Mouse (Mus musculus) small intestine, adult 10 weeks (tissue): ENCODE results near the gene Eif2s3y. TPM values are rescaled to one million over a fixed set of nuclear protein-coding genes. Genes with fewer than 3 reads are reported as not detected.

Source experiments
- polyA plus RNA-seq: library from polyadenylated mRNA; stranded (reverse); fragments of 350-450 nt; fragmentation: Illumina TruSeq; extraction: RNeasy Lipid Tissue Mini Kit (QIAGEN cat#74804); gene quantifications from one replicate; pipeline ENCODE4 v1.2.3, GENCODE M21; 2014; ENCODE audit warnings: low replicate concordance

Eif2s3y gene
- not detected for polyA plus RNA-seq

DNA sequence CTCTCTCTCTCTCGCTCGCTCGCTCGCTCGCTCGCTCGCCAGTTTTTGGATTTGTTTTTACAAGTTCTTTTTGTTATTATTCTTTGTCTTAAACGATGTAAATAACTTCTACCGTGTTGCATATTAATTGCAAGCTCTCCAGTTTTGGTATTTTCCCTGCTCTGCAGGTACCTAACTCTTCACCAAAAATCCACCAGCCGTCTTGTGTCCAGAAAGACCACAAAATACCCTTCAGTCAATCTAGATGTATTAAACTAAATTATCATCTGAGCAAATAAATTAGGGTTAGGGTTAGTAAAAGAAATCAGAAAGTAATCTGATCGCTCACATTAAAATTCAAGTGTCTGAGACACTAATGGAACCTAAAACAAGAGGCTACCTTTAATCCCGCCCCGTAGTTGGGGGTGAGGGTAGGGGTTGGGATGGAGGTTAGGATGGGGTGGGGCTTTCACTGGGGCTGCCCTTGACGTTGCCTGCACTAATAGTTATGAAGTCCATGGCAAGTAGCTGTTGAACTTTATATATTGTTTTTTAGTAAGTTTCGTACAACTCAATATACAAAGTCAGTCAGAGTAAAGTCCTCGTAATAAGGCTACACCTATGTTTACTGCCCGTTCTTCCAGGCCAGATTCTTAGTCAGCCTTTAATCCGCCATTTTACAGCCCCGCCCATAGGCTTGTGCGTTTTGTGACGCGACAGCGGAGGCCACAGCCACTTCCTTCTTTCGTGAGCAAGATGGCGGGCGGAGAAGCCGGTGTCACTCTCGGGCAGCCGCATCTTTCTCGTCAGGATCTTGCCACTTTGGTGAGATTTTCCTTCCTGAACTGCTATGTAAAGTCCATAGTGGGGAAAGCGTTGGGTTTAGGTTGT is at the start of gene Eif2s3y:
Eif2s3y (plus strand) TSS at position 662 of the 870 bp plus-strand sequence.

Other genes starting within 250 kb of the Eif2s3y start
- gene Zfy1, start 213.1 kb upstream of the Eif2s3y start, polyA plus RNA-seq = not detected
- gene Uba1y, start 191.9 kb upstream of the Eif2s3y start, polyA plus RNA-seq = not detected
- not detected for gene Kdm5d, start 112.8 kb upstream of the Eif2s3y start, polyA plus RNA-seq
- not detected for gene Uty, start 235.2 kb downstream of the Eif2s3y start, polyA plus RNA-seq